In the genomic region with DNA sequence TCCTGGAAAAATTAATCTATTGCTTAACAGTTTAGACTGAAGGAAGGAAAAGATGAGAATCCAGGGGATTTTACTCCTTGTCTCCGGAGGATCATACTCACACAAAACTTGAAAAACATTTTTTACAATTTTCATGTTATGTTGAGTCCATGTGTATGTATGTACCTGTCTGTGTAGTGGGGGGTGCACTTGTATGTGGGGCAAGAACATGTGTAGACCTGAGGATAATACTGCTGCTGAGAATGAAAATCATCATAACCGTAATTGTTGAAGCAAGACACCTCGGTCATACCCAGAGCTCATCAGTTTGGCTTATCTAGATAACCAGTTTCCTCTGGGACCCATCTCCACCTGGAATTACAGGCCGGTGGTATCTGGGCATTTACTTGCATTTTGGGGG, we compare ENCODE assay signal across 17 mouse cellular contexts. TPM values are rescaled to one million over a fixed set of nuclear protein-coding genes. Genes with fewer than 3 reads are reported as not detected.
DNase-seq lines count a peak whose midpoint lies in the region; TF ChIP-seq lines count a peak whose summit lies in the region.
"Had no signal": no experiment of that assay in that cellular context is flagged by ENCODE, and none has a peak within 500 bp of the region (broad histone marks: within the 10 kb centered on the region; RNA-seq: fewer than 3 reads in every experiment).

No protein-coding gene starts in this region.

- peak overlapping the region; percentile 55 for H3K4me3 ChIP-seq in gastrocnemius, adult 2 months
- no peak overlapping the region for H3K4me3 ChIP-seq in limb, embryonic 10.5 days
- H3K4me3 ChIP-seq: limb, embryonic 13.5 days; liver, embryonic 15.5 days; neural tube, embryonic 15.5 days had no signal

- no peak for TF ChIP-seq POLR2A in brain, embryonic 14.5 days (IDR thresholded peaks at IDR 0.05; ENCODE audit: borderline replicate concordance, extremely low read depth, insufficient read depth, insufficient read length, poor library complexity, severe bottlenecking)

- H3K9me3 ChIP-seq in limb, embryonic 10.5 days (replicated peaks), result no peaks in the 10 kb centered on the region
- H3K9me3 ChIP-seq: limb, embryonic 13.5 days; neural tube, embryonic 15.5 days had no signal

- peaks cover 2% of the 10 kb centered on the region; the same call in 1 of the 2 replicates for H3K4me1 ChIP-seq in limb, embryonic 10.5 days

- intact Hi-C loops in gastrocnemius, adult 2 months (cut with DNase I), result loop anchor here (1.0 kb wide), 1 partner anchor 9 kb away; no protein-coding TSS in a partner anchor

- peak overlapping the region; percentile 38 for H3K27ac ChIP-seq in gastrocnemius, adult 2 months
- no peak overlapping the region for H3K27ac ChIP-seq in limb, embryonic 10.5 days
- H3K27ac ChIP-seq: limb, embryonic 13.5 days; liver, embryonic 15.5 days; neural tube, embryonic 15.5 days had no signal

- no peak for TF ChIP-seq CTCF in gastrocnemius, adult 2 months (IDR thresholded peaks at IDR 0.05)
- TF ChIP-seq CTCF in brain, embryonic 14.5 days (IDR thresholded peaks at IDR 0.05; ENCODE audit: borderline replicate concordance, extremely low read depth, insufficient read depth, insufficient read length), result no peak

- DNase-seq in gastrocnemius, adult 2 months, result no peak
- DNase-seq in gastrocnemius, adult 8-10 months (ENCODE audit: low spot score in 2 of 2), result no peak
- peak; percentile 2 for DNase-seq in layer of hippocampus, adult 11-12 months (ENCODE audit: low spot score)
- DNase-seq in layer of hippocampus, postnatal 25 days (ENCODE audit: extremely low spot score in 1 of 2, low spot score in 1 of 2), result no peak
- DNase-seq in brain, embryonic 14.5 days (ENCODE audit: low read depth), result peak; percentile 5
- DNase-seq in limb, embryonic 10.5 days (ENCODE audit: low spot score), result peak; percentile 23
- no peak for DNase-seq in c-Kit-positive CD71-positive TER-119-positive erythroid progenitor cells, embryonic 14.5 days (ENCODE audit: low spot score)
- DNase-seq: adrenal gland, postnatal 36 days; embryo, embryonic 11 days; heart, postnatal 4 days; kidney, adult 18-20 months; kidney, postnatal 25 days; layer of hippocampus, adult 9-11 months; lung, postnatal 14 days had no signal

- peaks cover 75% of the 10 kb centered on the region for H3K36me3 ChIP-seq in limb, embryonic 10.5 days

- no peaks in the 10 kb centered on the region for H3K27me3 ChIP-seq in limb, embryonic 10.5 days (ENCODE audit: low read depth, poor library complexity, severe bottlenecking)
- H3K27me3 ChIP-seq: limb, embryonic 13.5 days; liver, embryonic 15.5 days; neural tube, embryonic 15.5 days had no signal

- WGBS in limb, embryonic 10.5 days, result 92% methylated on average over 4 of the region's 4 CpGs

RNA-seq across cellular contexts. Expression of a gene that starts 3.4 kb away (rescaled TPM):
- 10 to 100 TPM; 40.7 to 48.4 TPM for total RNA-seq in gastrocnemius, adult 2 months (2021)
- total RNA-seq in gastrocnemius, adult 8-10 months (2022), result 10 to 100 TPM; 41.6 to 49.5 (median 45.0) TPM
- total RNA-seq in layer of hippocampus, postnatal 25 days (2021), result 10 to 100 TPM; 44.2 to 53.1 TPM
- 51.8 and 54.9 TPM in 2 replicates for polyA plus RNA-seq in brain, embryonic 14.5 days (2012; rRNA removed)
- 33.7 and 53.2 TPM in 2 replicates for polyA plus RNA-seq in limb, embryonic 10.5 days (2016; fragmentation: Nextera tagmentation; extraction: Ambion mirVana)

Comparison
In these comparisons a context has a peak if more than half of its experiments do, and no peak if none do; other contexts are left out.
1. DNase-seq: peak in layer of hippocampus, adult 11-12 months (single experiment), brain, embryonic 14.5 days (single experiment) and limb, embryonic 10.5 days (single experiment); none in gastrocnemius, adult 2 months (single experiment), gastrocnemius, adult 8-10 months (0 of 2), layer of hippocampus, postnatal 25 days (0 of 2) and c-Kit-positive CD71-positive TER-119-positive erythroid progenitor cells, embryonic 14.5 days (single experiment).